Mouse (Mus musculus) c-Kit-positive CD71-positive TER-119-negative erythroid progenitor cells, embryonic 14.5 days (primary cell): ENCODE data around the gene Lsm10.
"Not testable (repeated sequence)": the region's sequence is repeated elsewhere in the genome, so short reads cannot be mapped to it uniquely, and the experiment has no call there.

Source experiments
- DNase-seq: peaks from one replicate; pipeline ENCODE4 v3.0.0-alpha.2; 2013; ENCODE audit warnings: low read depth

Gene Lsm10

GRCm38 (mm10) chr4:126095622-126096430, 597 bp upstream of the Lsm10 start:
- not testable (repeated sequence) for DNase-seq

- no peak for DNase-seq
Observed at GRCm38 (mm10) chr4:126097711-126098253, 1.4 kb downstream of the Lsm10 start.

GRCm38 (mm10) chr4:126099365-126099764, 2.9 kb downstream of the Lsm10 start:
- DNase-seq: no peak

DNA sequence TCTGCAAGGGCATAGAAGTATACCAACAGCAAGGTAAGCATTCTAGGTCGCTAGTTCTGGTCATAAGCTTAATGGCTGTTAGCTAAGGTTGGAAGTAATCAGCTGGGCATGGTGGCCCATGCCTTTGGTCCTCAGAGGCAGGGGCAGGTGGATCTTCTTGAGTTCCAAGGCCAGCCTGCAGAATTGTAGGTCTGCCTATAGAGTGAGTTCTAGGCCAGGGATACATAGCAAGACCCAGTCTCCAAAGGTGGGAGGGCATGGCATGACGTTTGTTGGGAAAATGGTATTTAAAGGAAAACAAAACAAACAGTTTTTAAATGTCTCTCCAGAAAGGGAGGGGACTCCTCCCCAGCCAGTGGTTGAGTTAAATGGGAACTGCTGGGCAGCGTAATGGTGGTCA, 4.3 kb downstream of the Lsm10 start:
- DNase-seq: no peak

GRCm38 (mm10) chr4:126102061-126102841, 5.8 kb downstream of the Lsm10 start:
- no peak for DNase-seq

DNA sequence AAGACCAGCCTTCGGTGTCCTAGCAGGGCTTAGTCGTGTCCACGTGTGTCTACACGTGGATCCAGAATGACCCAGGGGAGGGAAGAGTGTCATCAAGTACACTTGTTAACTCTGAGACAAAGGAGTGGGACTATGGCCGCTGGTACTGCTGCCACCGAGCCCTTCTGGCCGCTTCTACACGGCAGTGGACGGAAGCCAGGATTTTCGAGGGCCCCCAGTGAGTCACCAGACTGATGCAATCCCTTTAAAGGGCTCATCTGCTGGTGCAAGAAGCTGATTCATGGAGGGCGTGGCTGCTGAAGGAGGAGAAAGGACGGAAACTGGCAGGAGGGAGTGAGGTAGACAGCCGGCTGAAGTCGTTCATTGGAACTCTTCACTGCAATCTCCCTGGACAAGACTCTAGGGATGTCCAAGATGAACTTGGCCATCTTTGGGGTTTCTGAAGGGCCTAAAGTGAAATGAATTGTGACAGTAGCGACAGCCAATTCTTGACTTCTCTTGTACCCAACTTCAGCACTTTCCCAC, 6.7 kb downstream of the Lsm10 start:
- DNase-seq: peak; percentile 94

GRCm38 (mm10) chr4:126103590-126104068, 7.2 kb downstream of the Lsm10 start, which contains the start of gene Stk40:
Gene Stk40, plus strand, starts transcription at chr4:126103957.
- peak; percentile 97 for DNase-seq

DNA sequence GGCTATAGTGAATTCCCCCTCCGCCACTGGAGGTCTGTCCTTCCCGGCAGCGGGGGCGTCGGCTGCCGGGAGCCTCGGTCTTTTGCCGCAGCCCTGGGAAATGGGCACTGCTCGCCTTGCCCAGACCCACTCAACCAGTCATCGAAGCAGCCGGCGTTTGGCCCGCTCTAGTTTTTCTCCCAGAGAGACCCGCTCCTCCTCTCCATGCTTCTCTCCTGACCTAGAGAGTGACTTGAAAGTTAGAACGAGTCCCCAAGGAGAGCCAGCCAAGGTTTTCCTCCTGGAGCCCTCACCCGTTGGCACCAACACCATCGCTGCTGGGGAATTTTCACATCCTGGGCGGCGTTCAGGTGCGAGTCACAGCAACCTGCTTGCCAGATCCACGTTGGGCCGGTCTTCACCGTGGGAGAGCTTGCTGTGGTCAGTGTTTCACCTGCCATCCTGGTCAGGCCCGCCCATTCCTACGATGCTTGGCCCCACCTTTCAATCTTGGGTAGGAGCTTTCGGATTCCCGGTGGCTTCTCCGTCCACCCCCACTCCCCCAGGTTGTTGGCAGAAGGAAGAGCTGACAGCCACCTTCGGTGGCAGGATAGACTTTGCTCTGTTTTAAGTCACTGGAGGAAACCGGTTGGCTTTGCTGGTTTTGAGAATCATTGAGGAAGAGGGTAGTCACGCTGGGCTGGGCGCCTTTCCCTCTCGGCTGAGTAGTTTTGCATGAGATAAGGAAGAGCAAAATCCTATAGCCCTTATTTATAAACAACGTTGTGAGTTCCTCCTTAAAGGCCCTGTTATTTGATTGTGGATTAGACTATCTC, 8.0 kb downstream of the Lsm10 start:
- DNase-seq: no peak

- no peak for DNase-seq
Observed at GRCm38 (mm10) chr4:126105131-126105783, 8.8 kb downstream of the Lsm10 start.

- no peak for DNase-seq
Observed at GRCm38 (mm10) chr4:126108061-126108740, 11.8 kb downstream of the Lsm10 start.

DNA sequence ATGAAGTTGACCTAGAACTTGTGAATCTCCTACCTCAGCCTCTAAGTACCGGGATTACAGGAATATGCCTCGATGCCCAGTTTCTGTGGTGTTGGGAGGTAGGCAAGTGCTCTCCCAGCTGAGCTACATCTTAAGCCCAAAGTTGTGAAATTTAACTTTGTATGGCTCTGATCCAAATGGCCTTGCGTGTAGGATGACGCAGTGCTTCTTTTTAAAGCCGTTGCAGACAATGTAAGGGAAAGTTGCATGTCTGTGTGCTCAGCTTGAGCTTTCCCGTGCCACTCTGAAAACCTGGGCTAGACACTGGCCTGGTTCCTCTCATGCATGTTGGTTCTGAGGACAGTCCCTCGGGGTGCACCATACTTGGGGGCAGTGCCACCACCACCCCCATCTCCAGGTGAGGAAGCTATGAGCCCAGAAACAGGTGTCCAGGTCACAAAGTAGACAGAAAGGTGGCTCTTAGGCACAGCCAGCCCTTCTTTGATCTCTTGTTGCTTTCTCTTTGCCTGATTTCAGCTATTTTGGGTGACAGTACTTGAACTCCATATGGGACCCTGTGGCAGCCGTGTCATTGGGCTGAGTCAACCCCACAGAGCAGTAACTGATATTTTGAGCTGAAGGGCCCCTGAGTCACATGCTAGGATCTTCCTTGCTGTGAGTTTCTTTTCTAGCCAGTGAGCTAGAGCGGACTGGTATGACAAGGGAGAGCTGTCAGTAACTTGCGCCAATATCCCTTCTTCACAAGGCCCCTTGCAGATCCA, 13.4 kb downstream of the Lsm10 start:
- DNase-seq: no peak

GRCm38 (mm10) chr4:126110374-126111152, 14.1 kb downstream of the Lsm10 start:
- no peak for DNase-seq

DNA sequence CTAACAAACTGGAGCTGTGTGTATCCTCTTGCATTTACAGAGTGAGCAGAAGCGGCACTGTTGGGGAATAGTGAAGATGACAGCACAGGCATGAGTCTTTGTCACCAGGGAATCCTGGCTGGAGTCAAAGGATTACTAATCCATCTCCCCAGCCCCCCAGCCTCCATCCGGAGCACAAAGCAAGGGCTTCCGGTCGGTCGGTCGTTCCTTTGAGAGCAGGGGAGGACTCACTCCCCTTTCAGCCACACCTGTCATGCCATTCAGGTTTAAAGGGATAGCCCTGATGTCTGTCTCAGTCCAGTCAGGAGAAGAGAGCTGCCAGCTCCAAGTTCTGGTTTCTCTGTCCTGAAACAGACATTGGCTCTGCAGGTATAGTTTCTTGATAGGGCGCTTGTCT, 14.7 kb downstream of the Lsm10 start:
- DNase-seq: no peak

- no peak for DNase-seq
Observed at GRCm38 (mm10) chr4:126113243-126113642, 16.8 kb downstream of the Lsm10 start.

DNA sequence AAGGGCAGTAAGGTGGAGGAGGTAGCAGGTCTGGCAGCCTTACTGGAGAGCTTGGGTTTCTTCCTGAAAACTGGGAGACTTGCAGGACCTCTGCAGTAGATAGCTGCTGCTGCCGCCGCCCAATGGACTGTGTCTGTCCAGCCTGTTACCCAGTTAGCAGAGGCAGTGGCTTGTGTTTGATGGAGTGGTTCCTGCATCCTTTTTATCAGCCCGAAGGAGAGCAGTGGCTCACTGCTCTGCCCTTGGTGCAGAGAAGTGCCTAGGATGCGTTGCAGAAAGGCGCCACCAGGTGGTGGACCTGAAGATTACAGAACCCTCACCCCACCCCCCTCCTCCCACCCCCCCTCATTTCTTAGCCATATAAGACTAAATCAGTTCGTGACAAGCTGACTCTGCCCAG, 17.5 kb downstream of the Lsm10 start:
- no peak for DNase-seq

DNA sequence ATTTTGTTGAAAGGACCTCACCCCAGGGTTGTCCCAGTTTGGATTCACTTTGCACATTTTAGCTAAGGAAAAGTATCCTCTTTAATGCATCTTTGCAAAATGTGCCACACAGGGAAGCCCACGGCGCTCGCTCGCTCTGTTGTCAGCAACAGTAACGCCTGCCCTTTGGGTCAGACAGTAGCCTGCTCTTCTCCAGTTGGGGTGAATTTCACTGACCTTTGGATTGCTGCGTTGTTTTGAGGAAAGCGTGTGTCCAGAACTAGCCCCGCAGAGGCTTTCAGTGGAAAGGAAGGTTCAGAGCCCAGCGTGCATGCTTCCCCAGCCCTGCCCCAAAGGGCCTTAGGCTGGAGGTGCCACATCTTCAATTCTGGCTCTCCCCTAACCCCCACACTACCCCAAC, 19.0 kb downstream of the Lsm10 start:
- DNase-seq: no peak

DNA sequence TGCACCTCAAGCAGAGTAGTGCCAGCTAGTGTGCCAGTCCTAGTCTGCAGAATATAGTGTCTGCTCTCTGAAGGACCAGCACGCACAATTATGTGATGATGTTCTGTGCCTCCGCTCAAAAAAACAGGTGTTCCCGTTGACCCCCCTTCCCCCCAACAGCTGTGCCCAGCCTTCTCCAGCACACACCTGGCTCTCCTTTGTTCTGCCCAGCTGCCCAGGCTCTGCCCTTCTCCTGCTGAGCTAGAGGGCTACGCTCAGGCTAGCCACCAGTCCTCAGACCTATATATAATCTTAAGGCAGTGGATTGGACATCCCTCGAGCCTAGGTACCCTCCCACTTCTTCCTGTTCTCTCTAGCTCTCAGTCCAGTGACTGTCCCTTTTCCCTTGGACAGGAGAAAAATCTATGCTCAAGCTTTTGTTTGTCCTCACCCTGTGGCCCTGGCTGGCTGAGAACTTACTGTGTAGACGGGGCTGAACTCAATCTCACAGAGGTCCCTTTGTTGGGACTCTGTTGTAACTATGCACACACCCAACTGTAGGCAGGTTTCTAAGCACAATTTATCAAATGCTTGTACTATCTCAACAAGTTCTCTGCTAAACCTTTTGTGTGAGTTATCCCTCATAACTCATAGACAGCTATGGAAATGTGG, 19.6 kb downstream of the Lsm10 start:
- no peak for DNase-seq

- DNase-seq: no peak
Observed at GRCm38 (mm10) chr4:126117116-126117515, 20.7 kb downstream of the Lsm10 start.
